Comparison of ENCODE assay signal across 8 mouse cellular contexts in genomic region chr11:115250405-115251090, GRCm38 (mm10). TPM values are rescaled to one million over a fixed set of nuclear protein-coding genes. Genes with fewer than 3 reads are reported as not detected.
A peak's percentile ranks its signal among the peaks of the same experiment; 100 is the strongest.
DNase-seq lines count a peak whose midpoint lies in the region; ATAC-seq and TF ChIP-seq lines count a peak whose summit lies in the region.

No protein-coding gene starts in this region.

- H3K36me3 ChIP-seq in heart, embryonic 13.5 days, result peaks cover 1% of the 10 kb centered on the region
- H3K36me3 ChIP-seq in ES-E14 (ENCODE audit: control insufficient read depth, insufficient read depth, low read length, poor library complexity, severe bottlenecking), result no peaks in the 10 kb centered on the region
- H3K36me3 ChIP-seq in midbrain, embryonic 10.5 days, result no peaks in the 10 kb centered on the region

- peak overlapping the region; percentile 50 for H3K4me3 ChIP-seq in heart, embryonic 13.5 days
- H3K4me3 ChIP-seq in ES-E14 (ENCODE audit: insufficient read depth in 1 of 2, low read depth in 1 of 2, low read length in 2 of 2, poor library complexity in 1 of 2, severe bottlenecking in 1 of 2), result peak overlapping the region; percentile 56 to 60
- H3K4me3 ChIP-seq in midbrain, embryonic 10.5 days, result peak overlapping the region; percentile 61

- peaks cover 31% of the 10 kb centered on the region for H3K4me1 ChIP-seq in heart, embryonic 13.5 days
- H3K4me1 ChIP-seq in ES-E14 (ENCODE audit: control insufficient read depth in 2 of 2, insufficient read depth in 2 of 2, low read length in 2 of 2, poor library complexity in 1 of 2), result peaks cover 7 to 33% of the 10 kb centered on the region in 2 experiments; a peak in 3 of 4 replicates
- peaks cover 49% of the 10 kb centered on the region for H3K4me1 ChIP-seq in midbrain, embryonic 10.5 days

- no peak for DNase-seq in heart, postnatal 4 days
- peak; percentile 77 for DNase-seq in ES-E14 (ENCODE audit: low read depth, low spot score)
- DNase-seq in midbrain, embryonic 10.5 days (ENCODE audit: low spot score), result peak; percentile 57
- DNase-seq in ovary, postnatal 10 days (ENCODE audit: low spot score), result no peak
- DNase-seq in embryo, embryonic 10 days (ENCODE audit: low spot score), result no peak
- no peak for DNase-seq in kidney, adult 11 months

- in situ Hi-C loops in ES-E14 (cut with MboI; ENCODE audit: low sequenced_read_pairs in 2 of 2, unreplicated experiment in 2 of 2), result no loop called here

- no peak overlapping the region for H3K27ac ChIP-seq in heart, embryonic 13.5 days (replicated peaks)
- no peak overlapping the region for H3K27ac ChIP-seq in ES-E14 (ENCODE audit: insufficient read depth, low read depth, low read length, poor library complexity, severe bottlenecking)
- peak overlapping the region; percentile 64; the same call in 1 of the 2 replicates for H3K27ac ChIP-seq in midbrain, embryonic 10.5 days (replicated peaks)

- no peak for ATAC-seq in heart, embryonic 13.5 days (ENCODE audit: extremely low read depth, insufficient number of reproducible peaks, low FRiP score, low TSS enrichment)
- ATAC-seq in granulocyte monocyte progenitor cell, adult 5-6 weeks (replicated peaks; ENCODE audit: poor library complexity, severe bottlenecking), result peak; percentile 10; the same call in 1 of the 2 replicates

- peaks cover 99% of the 10 kb centered on the region for H3K27me3 ChIP-seq in heart, embryonic 13.5 days (replicated peaks)
- peaks cover 100% of the 10 kb centered on the region for H3K27me3 ChIP-seq in midbrain, embryonic 10.5 days (ENCODE audit: low read depth, poor library complexity, severe bottlenecking)

- 2% methylated on average over 36 of the region's 36 CpGs for WGBS in heart, embryonic 13.5 days
- WGBS in midbrain, embryonic 10.5 days, result under 1% methylated on average over 36 of the region's 36 CpGs

- H3K9me3 ChIP-seq in heart, embryonic 13.5 days, result no peaks in the 10 kb centered on the region
- no peaks in the 10 kb centered on the region for H3K9me3 ChIP-seq in ES-E14 (ENCODE audit: control insufficient read depth, insufficient read depth, low read depth, low read length)
- no peaks in the 10 kb centered on the region for H3K9me3 ChIP-seq in midbrain, embryonic 10.5 days (replicated peaks)

- H3K4me2 ChIP-seq in heart, embryonic 13.5 days, result peak overlapping the region; percentile 75

- peak overlapping the region; percentile 58; the same call in 1 of the 2 replicates for H3K9ac ChIP-seq in heart, embryonic 13.5 days
- H3K9ac ChIP-seq in ES-E14 (ENCODE audit: insufficient read depth, low read depth, low read length, poor library complexity, severe bottlenecking), result peak overlapping the region; percentile 65

TF ChIP-seq in ES-E14, 5 proteins besides CTCF, POLR2A, EP300 and RAD21:
- TF ChIP-seq HCFC1 (IDR thresholded peaks at IDR 0.05; ENCODE audit: borderline replicate concordance, insufficient read depth, low read length) (no peak), ZC3H11A (IDR thresholded peaks at IDR 0.05; ENCODE audit: borderline replicate concordance, low read depth, low read length) (no peak), CHD2 (IDR thresholded peaks at IDR 0.05; ENCODE audit: low read depth, low read length) (no peak), MAFK (IDR thresholded peaks at IDR 0.05; ENCODE audit: insufficient read depth, low read depth, low read length) (no peak), ZNF384 (IDR thresholded peaks at IDR 0.05; ENCODE audit: low read depth, low read length) (no peak)

RNA-seq across cellular contexts. Expression of gene Grin2c, which starts 16.5 kb away (rescaled TPM):
- polyA plus RNA-seq in heart, embryonic 13.5 days (2015; fragmentation: Nextera tagmentation; extraction: Ambion mirVana), result 0.04 TPM in 1 of 2 replicates, not detected in the other
- total RNA-seq in heart, postnatal 4 days (2021), result under 1 TPM; 0.12 to 0.18 TPM
- total RNA-seq in ES-E14 (2012; rRNA removed), result 0.21 and 0.22 TPM in 2 replicates
- total RNA-seq in granulocyte monocyte progenitor cell, adult 5-6 weeks (2014; fragmentation: Nextera tagmentation), result not detected in 2 replicates
- not detected in 2 replicates for total RNA-seq in granulocyte monocyte progenitor cell, adult 5-6 weeks (2017)
- polyA plus RNA-seq in midbrain, embryonic 10.5 days (2016; fragmentation: Nextera tagmentation; extraction: Ambion mirVana), result 0.02 and 0.06 TPM in 2 replicates

RNA-seq across cellular contexts. Expression of gene Fdxr, which starts 26.3 kb away (rescaled TPM):
- polyA plus RNA-seq in heart, embryonic 13.5 days (2015; fragmentation: Nextera tagmentation; extraction: Ambion mirVana), result 9.5 and 11.7 TPM in 2 replicates
- 1 to 10 TPM; 7.5 to 9.5 TPM for total RNA-seq in heart, postnatal 4 days (2021)
- 12.1 and 21.0 TPM in 2 replicates for total RNA-seq in ES-E14 (2012; rRNA removed)
- 23.9 and 26.4 TPM in 2 replicates for total RNA-seq in granulocyte monocyte progenitor cell, adult 5-6 weeks (2014; fragmentation: Nextera tagmentation)
- 9.7 and 14.2 TPM in 2 replicates for total RNA-seq in granulocyte monocyte progenitor cell, adult 5-6 weeks (2017)
- 16.7 and 19.8 TPM in 2 replicates for polyA plus RNA-seq in midbrain, embryonic 10.5 days (2016; fragmentation: Nextera tagmentation; extraction: Ambion mirVana)

RNA-seq across cellular contexts. Expression of gene Fads6, which starts 46.9 kb away (rescaled TPM):
- 0.71 and 0.74 TPM in 2 replicates for polyA plus RNA-seq in heart, embryonic 13.5 days (2015; fragmentation: Nextera tagmentation; extraction: Ambion mirVana)
- 1 to 10 TPM in 1 of 2 experiments, under 1 TPM in 1; 0.86 to 1.4 TPM for total RNA-seq in heart, postnatal 4 days (2021)
- 2.1 and 3.7 TPM in 2 replicates for total RNA-seq in ES-E14 (2012; rRNA removed)
- 1.2 and 1.3 TPM in 2 replicates for total RNA-seq in granulocyte monocyte progenitor cell, adult 5-6 weeks (2014; fragmentation: Nextera tagmentation)
- 1.4 and 2.9 TPM in 2 replicates for total RNA-seq in granulocyte monocyte progenitor cell, adult 5-6 weeks (2017)
- polyA plus RNA-seq in midbrain, embryonic 10.5 days (2016; fragmentation: Nextera tagmentation; extraction: Ambion mirVana), result 0.22 and 0.37 TPM in 2 replicates

RNA-seq across cellular contexts. Expression of gene Otop2, which starts 56.4 kb away (rescaled TPM):
- polyA plus RNA-seq in heart, embryonic 13.5 days (2015; fragmentation: Nextera tagmentation; extraction: Ambion mirVana), result not detected in 2 replicates
- not detected for total RNA-seq in heart, postnatal 4 days (2021)
- 0.18 and 0.21 TPM in 2 replicates for total RNA-seq in ES-E14 (2012; rRNA removed)
- not detected in 2 replicates for total RNA-seq in granulocyte monocyte progenitor cell, adult 5-6 weeks (2014; fragmentation: Nextera tagmentation)
- total RNA-seq in granulocyte monocyte progenitor cell, adult 5-6 weeks (2017), result not detected in 2 replicates
- not detected in 2 replicates for polyA plus RNA-seq in midbrain, embryonic 10.5 days (2016; fragmentation: Nextera tagmentation; extraction: Ambion mirVana)

Comparison
In these comparisons a context has a peak if more than half of its experiments do, and no peak if none do; other contexts are left out.
1. DNase-seq: peak in ES-E14 (single experiment) and midbrain, embryonic 10.5 days (single experiment); none in heart, postnatal 4 days (single experiment), ovary, postnatal 10 days (single experiment), embryo, embryonic 10 days (single experiment) and kidney, adult 11 months (single experiment).
2. Peak in every context shown above with its lines, with median percentiles within 50 percentile points of each other: H3K4me3 ChIP-seq.